Mouse (Mus musculus) CH12.LX (cell line): ENCODE data around the gene S100a13. TPM values are rescaled to one million over a fixed set of nuclear protein-coding genes. Genes with fewer than 3 reads are reported as not detected.

Experiments
- DNase-seq: peaks from one replicate; pipeline ENCODE4 v3.0.0-alpha.2; 2013; ENCODE audit errors: extremely low read depth
- H3K27ac ChIP-seq: 2 replicates; pipeline ENCODE4 v1.5.1; 2012; ENCODE audit warnings: low read depth, mild to moderate bottlenecking, control low read depth, moderate library complexity; ENCODE audit not compliant: insufficient read depth
- H3K27me3 ChIP-seq: replicated peaks from 2 replicates; pipeline ENCODE3; 2012; ENCODE audit warnings: inconsistent platforms
- H3K36me3 ChIP-seq, 2 experiments: replicated peaks in 1 of 2; 2 replicates each; pipeline versions ENCODE3 to v1.6.1; 2012; ENCODE audit warnings: inconsistent platforms in 1 of 2, low read length in 1 of 2, mild to moderate bottlenecking in 1 of 2, mixed read lengths in 1 of 2, moderate library complexity in 1 of 2; ENCODE audit not compliant: control insufficient read depth in 1 of 2, insufficient read depth in 1 of 2
- H3K4me1 ChIP-seq, 2 experiments: 2 replicates each; pipeline ENCODE4 v1.6.1; 2012; ENCODE audit warnings: inconsistent platforms in 1 of 2, moderate library complexity in 1 of 2; ENCODE audit not compliant: insufficient read depth in 2 of 2, control insufficient read depth in 1 of 2
- H3K4me2 ChIP-seq: 2 replicates; pipeline ENCODE4 v1.6.1; 2012; ENCODE audit warnings: low read depth, mild to moderate bottlenecking, control low read depth; ENCODE audit not compliant: poor library complexity, insufficient read depth, severe bottlenecking
- H3K4me3 ChIP-seq, 3 experiments: fragments of 150-350 bp in 1 of 3; sonication (generic) in 1 of 3; replicated peaks in 1 of 3; 2 replicates each; pipeline versions ENCODE3 to v1.5.1; 2011 to 2012; ENCODE audit warnings: low read depth in 2 of 3, low read length in 2 of 3, mild to moderate bottlenecking in 2 of 3, moderate library complexity in 2 of 3, control low read depth in 1 of 3, improper control_type of control experiment in 1 of 3, inconsistent platforms in 1 of 3, mixed read lengths in 1 of 3; ENCODE audit not compliant: poor library complexity in 1 of 3
- H3K79me2 ChIP-seq: replicated peaks from 2 replicates; pipeline ENCODE4 v1.6.1; 2012; ENCODE audit warnings: mild to moderate bottlenecking, moderate library complexity; ENCODE audit not compliant: control insufficient read depth, poor library complexity, insufficient read depth, severe bottlenecking; ENCODE audit errors: extremely low read depth
- H3K9ac ChIP-seq: 2 replicates; pipeline ENCODE4 v1.6.1; 2012; ENCODE audit warnings: low read depth, mild to moderate bottlenecking, control low read depth, moderate library complexity; ENCODE audit not compliant: insufficient read depth
- H3K9me3 ChIP-seq: replicated peaks from 2 replicates; pipeline ENCODE3; 2012; ENCODE audit warnings: low read length, inconsistent platforms, mixed read lengths
- CHD1 ChIP-seq: IDR thresholded peaks from 2 replicates; pipeline ENCODE4 v1.6.1; 2012; ENCODE audit warnings: low read depth, low read length, improper control_type of control experiment, inconsistent platforms
- CHD2 ChIP-seq: IDR thresholded peaks from 2 replicates; pipeline ENCODE4 v1.6.1; 2011; ENCODE audit warnings: low read length, improper control_type of control experiment
- CTCF ChIP-seq, 2 experiments: IDR thresholded peaks in 1 of 2; conservative IDR thresholded peaks in 1 of 2; 2 replicates each; pipeline ENCODE4 v1.5.1; 2011 to 2012; ENCODE audit warnings: low read depth in 2 of 2, low read length in 2 of 2, improper control_type of control experiment in 1 of 2, inconsistent platforms in 1 of 2, mild to moderate bottlenecking in 1 of 2, moderate library complexity in 1 of 2
- ETS1 ChIP-seq: conservative IDR thresholded peaks from 2 replicates; pipeline ENCODE4 v1.6.1; 2012; ENCODE audit warnings: low read depth, mild to moderate bottlenecking, inconsistent platforms, low read length, improper control_type of control experiment, moderate library complexity
- GABPA ChIP-seq: IDR thresholded peaks from 2 replicates; pipeline ENCODE4 v1.6.1; 2012; ENCODE audit warnings: low read depth, low read length, improper control_type of control experiment, inconsistent platforms; ENCODE audit not compliant: insufficient replicate concordance
- HCFC1 ChIP-seq: IDR thresholded peaks from 2 replicates; pipeline ENCODE4 v1.6.1; 2012; ENCODE audit warnings: low read depth, mild to moderate bottlenecking, inconsistent platforms, low read length, improper control_type of control experiment
- JUN ChIP-seq: IDR thresholded peaks from 2 replicates; pipeline ENCODE4 v1.6.1; 2011; ENCODE audit warnings: low read depth, mild to moderate bottlenecking, low read length, improper control_type of control experiment, moderate library complexity; ENCODE audit not compliant: insufficient read depth
- JUND ChIP-seq: conservative IDR thresholded peaks from 2 replicates; pipeline ENCODE4 v1.6.1; 2011; ENCODE audit warnings: low read depth, low read length, improper control_type of control experiment
- KAT2A ChIP-seq: IDR thresholded peaks from 2 replicates; pipeline ENCODE4 v1.6.1; 2012; ENCODE audit warnings: low read length, improper control_type of control experiment, inconsistent platforms; ENCODE audit not compliant: insufficient replicate concordance
- MAZ ChIP-seq: IDR thresholded peaks from 2 replicates; pipeline ENCODE4 v1.6.1; 2012; ENCODE audit warnings: low read depth, mild to moderate bottlenecking, inconsistent platforms, low read length, improper control_type of control experiment, moderate library complexity
- MYC ChIP-seq: IDR thresholded peaks from 2 replicates; pipeline ENCODE4 v1.6.1; 2011; ENCODE audit warnings: low read depth, mild to moderate bottlenecking, improper control_type of control experiment, low read length
- NELFE ChIP-seq: IDR thresholded peaks from 2 replicates; pipeline ENCODE4 v1.6.1; 2011; ENCODE audit warnings: low read depth, low read length, improper control_type of control experiment
- NRF1 ChIP-seq: IDR thresholded peaks from 2 replicates; pipeline ENCODE4 v1.6.1; 2014; ENCODE audit warnings: low read depth, mild to moderate bottlenecking, inconsistent platforms, low read length, improper control_type of control experiment, moderate library complexity
- PAX5 ChIP-seq: IDR thresholded peaks from 2 replicates; pipeline ENCODE4 v1.6.1; 2012; ENCODE audit warnings: low read length, inconsistent platforms, mixed read lengths
- SMC3 ChIP-seq: IDR thresholded peaks from 2 replicates; pipeline ENCODE4 v1.6.1; 2011; ENCODE audit warnings: low read depth, low read length, improper control_type of control experiment
- UBTF ChIP-seq: IDR thresholded peaks from 2 replicates; pipeline ENCODE4 v1.6.1; 2012; ENCODE audit warnings: low read depth, mild to moderate bottlenecking, inconsistent platforms, low read length, improper control_type of control experiment, moderate library complexity
- USF1 ChIP-seq: IDR thresholded peaks from 2 replicates; pipeline ENCODE4 v1.6.1; 2014; ENCODE audit warnings: low read depth, mild to moderate bottlenecking, inconsistent platforms, low read length, improper control_type of control experiment
- dilution Hi-C: fragments of 300-500 bp; cut with MboI; formaldehyde crosslinking; loops from 2 replicates; pipeline ENCODE4 v1.14.3; 2020; ENCODE audit warnings: low sequenced_read_pairs; ENCODE audit not compliant: extremely low pct_unique_long_range_greater_than_20kb, extremely low pct_ligation_motif_present
- in situ Hi-C: fragments of 300-500 bp; cut with MboI; formaldehyde crosslinking; loops from 3 replicates; pipeline ENCODE4 v1.14.3; 2019; ENCODE audit warnings: low sequenced_read_pairs, low pct_ligation_motif_present, low pct_unique_long_range_greater_than_20kb, mixed read lengths
- polyA plus RNA-seq: library from polyadenylated mRNA; unstranded; fragments of >175 nt; gene quantifications from 2 replicates; pipeline ENCODE4 v1.2.1, GENCODE M21; 2012; ENCODE audit warnings: low read depth; ENCODE audit not compliant: insufficient read length
- total RNA-seq, 2 experiments: library from RNA; depleted of rRNA; stranded (reverse); fragments of 300-350 nt in 1 of 2; fragments of >200 nt in 1 of 2; gene quantifications; 2 replicates each; pipeline ENCODE4 v1.2.3; 2012 to 2014

The S100a13 gene
- total and polyA plus RNA-seq, 3 experiments, result 19.3 to 41.6 (median 35.5) TPM

- H3K9ac ChIP-seq, result peak overlapping the region; percentile 50
- TF ChIP-seq PAX5 (no peak), MYC (0 out of 2 replicates have a peak, but pooled peaks have one; percentile 1)
- H3K4me2 ChIP-seq, result peak overlapping the region; percentile 73
- no peaks in the 10 kb centered on the region for H3K27me3 ChIP-seq
- H3K4me3 ChIP-seq, result peak overlapping the region; percentile 8 to 86 (median 78)
- H3K9me3 ChIP-seq, result no peaks in the 10 kb centered on the region
- no peak for DNase-seq
- dilution Hi-C loops, result no loop called here
- peaks cover 32% of the 10 kb centered on the region for H3K79me2 ChIP-seq
- peak overlapping the region; percentile 45 for H3K27ac ChIP-seq
- peaks cover 0 to 41% of the 10 kb centered on the region in 2 experiments; a peak in 2 of 4 replicates for H3K4me1 ChIP-seq
- peaks cover 20 to 36% of the 10 kb centered on the region in 2 experiments for H3K36me3 ChIP-seq
- in situ Hi-C loops, result loop anchor here (5.0 kb wide), 1 partner anchor 103 kb away; the partner anchor contains the start of gene S100a6
These were observed 4.5 kb upstream of the S100a13 start for GRCm38 (mm10) chr3:90509747-90510123.

GRCm38 (mm10) chr3:90512276-90512675 lies 2.0 kb upstream of the S100a13 start:
- H3K27me3 ChIP-seq, result no peaks in the 10 kb centered on the region
- TF ChIP-seq NELFE (no peak), CHD1 (no peak), ETS1 (no peak), MAZ (no peak), JUND (no peak), JUN (no peak)
- TF ChIP-seq, all 38 proteins: peak for 0
- no peaks in the 10 kb centered on the region for H3K9me3 ChIP-seq
- H3K4me3 ChIP-seq, result no peak overlapping the region
- dilution Hi-C loops, result no loop called here
- H3K4me2 ChIP-seq, result no peak overlapping the region
- H3K36me3 ChIP-seq, result peaks cover 4 to 19% of the 10 kb centered on the region in 2 experiments
- H3K9ac ChIP-seq, result no peak overlapping the region
- no peak overlapping the region for H3K27ac ChIP-seq
- H3K4me1 ChIP-seq, result peaks cover 9 to 26% of the 10 kb centered on the region in 2 experiments; a peak in 2 of 4 replicates
- peaks cover 18% of the 10 kb centered on the region for H3K79me2 ChIP-seq
- in situ Hi-C loops, result no loop called here
- no peak for DNase-seq

- H3K79me2 ChIP-seq, result peaks cover 10% of the 10 kb centered on the region
- no peak overlapping the region for H3K4me3 ChIP-seq
- H3K36me3 ChIP-seq, result peaks cover 2 to 20% of the 10 kb centered on the region in 2 experiments
- in situ Hi-C loops (no loop called here), dilution Hi-C loops (no loop called here)
- no peak overlapping the region for H3K9ac ChIP-seq
- no peaks in the 10 kb centered on the region for H3K27me3 ChIP-seq
- no peak overlapping the region for H3K4me2 ChIP-seq
- no peak overlapping the region for H3K27ac ChIP-seq
- H3K9me3 ChIP-seq, result no peaks in the 10 kb centered on the region
- TF ChIP-seq UBTF (no peak), SMC3 (no peak), JUND (no peak), NRF1 (no peak), CTCF (conservative IDR thresholded peaks at IDR 0.05 in 1 of 2, IDR thresholded peaks at IDR 0.05 in 1 of 2; ENCODE audit: low read depth in 2 of 2, low read length in 2 of 2) (no peak), KAT2A (no peak), HCFC1 (no peak), CHD1 (no peak), USF1 (no peak), NELFE (no peak), CHD2 (no peak), GABPA (no peak)
- peaks cover 9 to 18% of the 10 kb centered on the region in 2 experiments; a peak in 2 of 4 replicates for H3K4me1 ChIP-seq
- DNase-seq, result no peak
These were observed 1.1 kb upstream of the S100a13 start for GRCm38 (mm10) chr3:90512948-90513642.
